Mouse (Mus musculus) kidney, embryonic 15.5 days (tissue): ENCODE data around the gene 1110008L16Rik. TPM values are rescaled to one million over a fixed set of nuclear protein-coding genes. Genes with fewer than 3 reads are reported as not detected.
"Not testable (repeated sequence)": the region's sequence is repeated elsewhere in the genome, so short reads cannot be mapped to it uniquely, and the experiment has no call there.

Experiments used
- ATAC-seq: fragments of 200-750 bp; cut with Nextera tagmentation; replicated peaks from 2 replicates; pipeline ENCODE4 v1.8.0; 2017; ENCODE audit warnings: moderate TSS enrichment; ENCODE audit not compliant: low FRiP score
- H3K27ac ChIP-seq: fragments of 300-500 bp; sonication (generic); 2 replicates; pipeline ENCODE4 v1.5.1; 2015; ENCODE audit warnings: mild to moderate bottlenecking, inconsistent platforms
- H3K27me3 ChIP-seq: fragments of 300-500 bp; sonication (generic); 2 replicates; pipeline ENCODE4 v1.6.1; 2015; ENCODE audit warnings: inconsistent platforms
- H3K36me3 ChIP-seq: fragments of 300-500 bp; sonication (generic); 2 replicates; pipeline ENCODE4 v1.6.1; 2015; ENCODE audit warnings: inconsistent platforms
- H3K4me1 ChIP-seq: fragments of 300-500 bp; sonication (generic); 2 replicates; pipeline ENCODE4 v1.6.1; 2015; ENCODE audit warnings: inconsistent platforms
- H3K4me2 ChIP-seq: fragments of 300-500 bp; sonication (generic); 2 replicates; pipeline ENCODE4 v1.6.1; 2015; ENCODE audit warnings: moderate library complexity, mild to moderate bottlenecking, inconsistent platforms
- H3K4me3 ChIP-seq: fragments of 300-500 bp; sonication (generic); replicated peaks from 2 replicates; pipeline ENCODE4 v1.5.1; 2015; ENCODE audit warnings: mild to moderate bottlenecking, inconsistent platforms
- H3K9ac ChIP-seq: fragments of 300-500 bp; sonication (generic); 2 replicates; pipeline ENCODE4 v1.6.1; 2015; ENCODE audit warnings: mild to moderate bottlenecking, inconsistent platforms
- H3K9me3 ChIP-seq: fragments of 300-500 bp; sonication (generic); replicated peaks from 2 replicates; pipeline ENCODE4 v1.6.1; 2016; ENCODE audit warnings: inconsistent platforms
- WGBS: fragments of 180-500 bp; shearing (Covaris S2); methylation state at CpG from one replicate; pipeline ENCODE4 v1.1.7; 2015; ENCODE audit warnings: mixed read lengths; 5-methylcytosine and 5-hydroxymethylcytosine counted together
- polyA plus RNA-seq: library from polyadenylated mRNA; unstranded; fragments of >200 nt; fragmentation: Nextera tagmentation; extraction: Ambion mirVana; gene quantifications from 2 replicates; pipeline ENCODE4 v1.2.1, GENCODE M21; 2015

1110008L16Rik gene
- polyA plus RNA-seq, 1 experiment from 2014 or later: 15.9 TPM

DNA sequence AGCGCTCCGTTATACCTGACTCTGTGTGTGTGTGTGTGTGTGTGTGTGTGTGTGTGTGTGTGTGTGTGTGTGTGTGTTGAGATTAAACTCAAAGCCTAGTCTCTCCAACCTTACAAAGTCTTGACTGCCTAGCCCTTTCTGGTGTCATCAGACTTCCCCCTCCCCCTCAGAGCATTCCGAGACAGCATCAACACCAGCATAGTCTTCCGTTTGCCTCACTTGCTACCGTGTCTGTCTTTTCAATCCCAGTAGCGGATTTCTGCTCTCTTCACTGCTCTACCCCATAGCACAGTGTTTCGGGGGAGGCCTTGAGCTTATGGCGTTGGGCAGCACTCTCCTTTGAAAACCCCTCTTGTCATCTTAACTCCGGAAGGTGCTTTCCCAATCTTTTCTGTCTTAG, 87.1 kb downstream of the 1110008L16Rik start:
- Histone ChIP-seq H3K4me2 (no peak overlapping the region), H3K9me3 (no peaks in the 10 kb centered on the region), H3K9ac (no peak overlapping the region), H3K27me3 (no peaks in the 10 kb centered on the region), H3K27ac (no peak overlapping the region), H3K4me1 (peaks cover 21% of the 10 kb centered on the region), H3K36me3 (peaks cover 7% of the 10 kb centered on the region; the same call in 1 of the 2 replicates), H3K4me3 (no peak overlapping the region)
- no peak for ATAC-seq
- WGBS: 82% methylated on average over 9 of the region's 9 CpGs

DNA sequence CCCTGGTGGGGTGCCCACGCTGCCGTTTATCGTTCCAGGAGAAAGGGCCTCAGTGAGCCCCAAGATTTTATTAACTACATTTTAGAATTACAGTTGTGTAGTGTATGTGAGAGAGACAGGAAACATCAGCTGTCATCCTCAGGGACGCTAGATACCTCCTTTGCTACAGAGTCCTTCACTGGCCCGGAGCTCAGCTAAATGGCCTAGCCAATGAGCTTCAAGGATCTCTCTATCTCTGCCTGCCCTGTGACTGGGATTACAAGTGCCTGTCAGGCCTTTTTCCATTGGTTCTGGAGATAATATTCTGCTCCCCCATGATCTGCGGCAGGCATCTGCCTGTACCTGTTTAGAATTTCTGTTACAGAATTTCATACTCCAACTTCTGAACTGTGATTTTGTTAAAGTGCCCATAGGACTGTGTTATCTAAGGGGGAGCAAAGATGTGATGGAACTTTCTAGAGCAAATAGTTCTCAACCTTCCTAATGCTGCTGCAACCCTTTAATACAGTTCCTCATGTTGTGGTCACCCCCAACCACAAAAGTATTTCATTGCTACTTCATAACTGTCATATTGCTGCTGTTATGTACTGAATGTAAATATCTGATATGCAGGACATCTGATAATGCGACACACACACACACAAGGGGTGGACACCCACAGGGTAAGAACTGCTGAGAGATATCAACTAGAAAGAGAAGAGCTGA, 87.9 kb downstream of the 1110008L16Rik start:
- Histone ChIP-seq H3K36me3 (peaks cover 4% of the 10 kb centered on the region; the same call in 1 of the 2 replicates), H3K4me2 (no peak overlapping the region), H3K27me3 (no peaks in the 10 kb centered on the region), H3K27ac (peak overlapping the region; percentile 54), H3K4me3 (no peak overlapping the region), H3K9me3 (no peaks in the 10 kb centered on the region), H3K4me1 (peaks cover 21% of the 10 kb centered on the region), H3K9ac (no peak overlapping the region)
- 70% methylated on average over 7 of the region's 7 CpGs for WGBS
- ATAC-seq: peak; percentile 5; the same call in 1 of the 2 replicates

DNA sequence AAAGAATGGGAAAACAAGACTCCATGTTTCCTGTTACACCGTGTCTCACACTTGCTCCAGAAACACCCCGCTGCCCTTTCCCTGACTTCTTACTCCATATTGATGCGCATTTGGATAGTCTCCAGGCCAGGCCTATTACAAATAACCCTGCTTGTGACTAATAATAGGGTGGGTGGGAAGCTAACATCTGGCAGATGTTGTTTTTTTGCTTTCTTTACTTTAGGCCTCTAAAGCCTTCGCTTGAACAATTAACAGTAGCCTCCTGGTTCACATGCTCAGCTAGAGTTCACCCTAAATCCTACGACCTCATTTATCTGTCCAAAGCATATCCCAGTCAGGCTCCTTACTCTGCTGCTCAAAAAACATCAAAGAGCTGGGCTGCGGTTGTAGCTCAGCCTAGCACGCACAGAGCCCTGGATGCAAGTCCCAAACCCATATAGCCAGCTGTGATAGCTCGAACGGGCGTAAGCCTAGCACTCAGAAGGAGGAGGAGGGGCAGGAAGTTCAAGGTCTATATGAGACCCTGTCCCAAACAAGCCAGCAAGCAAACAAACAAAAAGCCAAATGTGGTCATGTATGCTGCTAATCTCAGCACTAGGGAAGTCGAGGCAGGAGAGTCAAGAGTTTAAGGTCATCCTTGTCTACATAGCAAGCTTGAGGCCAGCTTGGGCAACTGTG, 88.5 kb downstream of the 1110008L16Rik start:
- Histone ChIP-seq H3K27ac (peak overlapping the region; percentile 54), H3K4me1 (peaks cover 21% of the 10 kb centered on the region), H3K4me2 (no peak overlapping the region), H3K9ac (no peak overlapping the region), H3K9me3 (no peaks in the 10 kb centered on the region), H3K4me3 (no peak overlapping the region), H3K36me3 (no peaks in the 10 kb centered on the region), H3K27me3 (no peaks in the 10 kb centered on the region)
- ATAC-seq: peak; percentile 64
- WGBS: 43% methylated on average over 11 of the region's 11 CpGs

DNA sequence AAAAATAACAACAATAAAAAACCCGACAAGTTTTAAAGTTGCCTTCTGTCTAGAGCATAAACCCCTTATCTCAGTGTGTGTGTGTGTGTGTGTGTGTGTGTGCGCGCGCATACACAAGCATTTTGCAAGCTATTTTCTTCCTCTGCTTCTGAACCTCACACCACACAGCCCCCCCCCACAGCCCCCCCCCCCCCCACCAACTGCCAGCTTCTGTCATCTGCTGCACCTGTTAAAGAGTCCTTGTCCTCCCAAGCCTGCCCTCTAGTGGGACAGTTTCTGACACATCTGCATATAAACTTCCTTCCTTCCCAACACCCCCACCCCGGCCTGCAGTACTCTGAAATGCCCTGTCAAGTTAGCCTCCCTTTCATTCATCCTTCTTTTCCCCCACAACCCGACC, 89.1 kb downstream of the 1110008L16Rik start:
- ATAC-seq: 0 out of 2 replicates have a peak, but pooled peaks have one; percentile 1
- no peak overlapping the region for H3K4me3 ChIP-seq
- H3K4me2 ChIP-seq: no peak overlapping the region
- no peak overlapping the region for H3K27ac ChIP-seq
- no peak overlapping the region for H3K9ac ChIP-seq
- peaks cover 21% of the 10 kb centered on the region for H3K4me1 ChIP-seq
- 68% methylated on average over 6 of the region's 6 CpGs for WGBS
- no peaks in the 10 kb centered on the region for H3K36me3 ChIP-seq
- H3K9me3 ChIP-seq: no peaks in the 10 kb centered on the region
- no peaks in the 10 kb centered on the region for H3K27me3 ChIP-seq

DNA sequence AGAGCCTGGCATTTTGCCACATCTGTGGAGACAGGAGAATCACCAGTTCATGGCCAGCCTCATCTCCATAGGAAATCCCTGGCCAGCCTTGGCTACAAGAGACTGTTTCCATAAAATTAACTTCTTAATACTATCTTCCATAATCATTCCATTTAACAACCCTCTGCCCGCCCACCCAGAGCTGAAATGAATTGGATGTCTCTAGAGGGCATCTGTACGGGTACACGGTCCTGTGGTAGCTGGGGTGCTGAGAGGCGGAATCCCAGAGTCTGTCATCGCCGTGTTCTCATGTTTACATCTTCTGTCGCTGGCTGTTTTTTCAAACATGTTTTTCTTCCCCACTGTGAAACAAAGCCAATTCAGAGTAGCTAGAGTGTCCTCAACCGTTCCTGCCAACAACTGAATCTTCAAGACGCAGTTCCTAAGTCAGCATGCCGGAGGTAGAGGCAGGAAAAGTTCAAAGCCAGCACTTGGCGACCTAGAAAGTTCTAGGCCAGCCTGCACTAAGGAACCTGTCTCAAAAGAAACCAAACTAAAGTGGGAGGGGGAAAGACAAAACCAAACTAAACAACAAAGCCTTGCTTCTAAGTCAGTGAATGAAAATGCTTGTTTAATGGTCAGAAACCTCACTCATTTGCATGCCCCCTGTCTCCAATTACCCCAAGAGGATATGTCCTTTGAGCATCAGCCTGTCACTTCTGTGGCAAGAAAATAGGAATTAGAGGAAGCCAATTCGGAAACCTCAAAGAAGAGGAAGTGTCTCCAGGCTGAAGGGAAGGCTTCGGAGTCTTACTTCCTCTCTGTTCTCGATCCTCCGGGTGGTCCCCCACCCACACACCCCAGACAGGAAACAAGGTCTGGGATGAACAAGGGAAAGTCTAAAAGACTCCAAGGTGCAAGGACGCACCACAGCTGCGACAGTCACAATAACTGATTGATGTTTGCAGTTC, 90.0 kb downstream of the 1110008L16Rik start:
- Histone ChIP-seq H3K4me1 (peaks cover 21% of the 10 kb centered on the region), H3K27ac (peak overlapping the region; percentile 51; the same call in 1 of the 2 replicates), H3K9ac (no peak overlapping the region), H3K4me2 (no peak overlapping the region), H3K36me3 (no peaks in the 10 kb centered on the region), H3K27me3 (no peaks in the 10 kb centered on the region), H3K9me3 (no peaks in the 10 kb centered on the region), H3K4me3 (no peak overlapping the region)
- WGBS: 70% methylated on average over 17 of the region's 17 CpGs
- no peak for ATAC-seq

DNA sequence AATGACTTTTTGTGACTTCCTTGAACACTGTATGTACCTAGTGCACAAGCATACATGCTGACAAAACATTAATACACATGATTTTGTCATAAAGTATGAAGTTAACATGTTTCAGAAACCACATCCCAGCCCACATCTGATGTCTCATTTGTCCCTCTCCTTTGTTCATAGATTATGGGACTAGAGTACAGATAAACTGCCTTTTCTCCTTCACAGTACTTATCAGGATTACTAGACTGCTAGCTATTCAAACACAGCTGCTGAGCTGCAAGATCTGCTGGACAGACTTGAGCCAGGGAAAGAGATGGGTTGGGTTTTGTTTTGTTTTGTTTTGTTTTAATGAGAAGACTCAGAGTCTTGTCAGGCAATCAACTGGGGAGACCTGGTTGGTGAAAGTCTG, 92.7 kb downstream of the 1110008L16Rik start:
- no peak overlapping the region for H3K9ac ChIP-seq
- no peak overlapping the region for H3K27ac ChIP-seq
- ATAC-seq: no peak
- H3K27me3 ChIP-seq: no peaks in the 10 kb centered on the region
- no peaks in the 10 kb centered on the region for H3K36me3 ChIP-seq
- no peak overlapping the region for H3K4me2 ChIP-seq
- H3K4me3 ChIP-seq: no peak overlapping the region
- H3K4me1 ChIP-seq: peaks cover 22% of the 10 kb centered on the region
- no peaks in the 10 kb centered on the region for H3K9me3 ChIP-seq

DNA sequence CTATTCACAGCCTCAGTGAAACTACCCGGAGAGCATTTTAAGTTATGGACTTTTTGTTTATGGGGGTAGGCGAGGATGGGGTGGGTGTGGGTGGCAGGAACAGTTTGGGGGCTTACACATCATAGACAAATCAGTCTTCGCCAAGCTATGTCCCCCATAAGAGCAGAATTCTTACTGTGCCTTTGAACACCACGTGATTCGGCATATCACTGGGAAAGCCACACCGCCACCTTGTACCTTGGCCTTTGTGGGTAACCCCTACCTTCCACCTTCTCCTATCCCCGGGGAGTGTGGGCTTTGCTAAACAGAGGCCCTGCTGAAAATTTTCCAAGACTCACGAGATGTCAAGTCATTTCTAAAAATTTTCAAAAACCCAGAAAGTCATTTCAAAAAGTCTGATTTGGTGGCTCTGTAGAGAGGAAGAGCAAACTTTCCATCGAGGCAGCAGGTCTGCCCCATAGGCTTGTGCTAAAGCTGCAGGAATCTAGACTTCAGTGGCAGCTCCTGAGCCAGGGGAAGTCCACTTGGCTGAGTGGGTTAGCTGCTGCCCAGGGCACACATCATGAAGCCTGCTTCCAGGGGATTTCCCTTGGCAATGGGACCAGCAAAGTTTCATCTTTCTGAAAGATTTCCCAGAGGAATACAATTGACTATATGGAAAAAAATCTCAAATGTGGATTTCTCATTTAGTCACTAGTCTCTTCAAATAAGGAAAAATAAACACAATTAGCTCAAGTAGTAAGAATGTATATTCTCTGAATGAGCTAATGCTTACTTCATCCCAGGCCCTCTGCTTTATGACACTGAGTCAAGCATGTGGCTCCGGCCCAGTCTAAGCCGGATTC, 93.6 kb downstream of the 1110008L16Rik start:
- Histone ChIP-seq H3K36me3 (no peaks in the 10 kb centered on the region), H3K27ac (no peak overlapping the region), H3K4me3 (no peak overlapping the region), H3K4me2 (no peak overlapping the region), H3K9ac (no peak overlapping the region), H3K9me3 (no peaks in the 10 kb centered on the region), H3K27me3 (no peaks in the 10 kb centered on the region), H3K4me1 (peaks cover 24% of the 10 kb centered on the region)
- no peak for ATAC-seq
- 85% methylated on average over 11 of the region's 11 CpGs for WGBS

DNA sequence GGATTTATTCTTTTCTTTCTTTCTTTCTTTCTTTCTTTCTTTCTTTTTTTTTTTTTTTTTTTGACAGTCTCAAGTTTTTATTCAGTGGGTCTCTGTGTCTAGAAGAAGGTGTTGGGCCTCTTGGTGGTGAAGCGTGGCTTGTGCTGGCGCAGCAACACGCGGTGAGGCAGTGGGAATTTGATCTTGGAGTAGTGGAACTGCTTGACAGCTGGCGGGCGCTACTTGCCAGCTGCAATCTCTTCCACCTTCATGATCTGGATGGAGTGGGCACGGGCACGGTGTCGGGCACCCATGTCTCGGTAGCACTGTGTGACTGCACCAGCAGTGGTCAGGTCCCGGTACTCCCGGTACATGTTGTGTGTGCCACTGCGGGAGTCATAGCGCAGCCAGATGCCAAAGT, 96.2 kb downstream of the 1110008L16Rik start:
- not testable (repeated sequence) for H3K4me2 ChIP-seq, ATAC-seq, H3K36me3 ChIP-seq, H3K9me3 ChIP-seq, H3K9ac ChIP-seq, H3K4me3 ChIP-seq, H3K27me3 ChIP-seq, H3K27ac ChIP-seq
- peaks cover 18% of the 10 kb centered on the region for H3K4me1 ChIP-seq
- WGBS: 93% methylated on average over 14 of the region's 14 CpGs

DNA sequence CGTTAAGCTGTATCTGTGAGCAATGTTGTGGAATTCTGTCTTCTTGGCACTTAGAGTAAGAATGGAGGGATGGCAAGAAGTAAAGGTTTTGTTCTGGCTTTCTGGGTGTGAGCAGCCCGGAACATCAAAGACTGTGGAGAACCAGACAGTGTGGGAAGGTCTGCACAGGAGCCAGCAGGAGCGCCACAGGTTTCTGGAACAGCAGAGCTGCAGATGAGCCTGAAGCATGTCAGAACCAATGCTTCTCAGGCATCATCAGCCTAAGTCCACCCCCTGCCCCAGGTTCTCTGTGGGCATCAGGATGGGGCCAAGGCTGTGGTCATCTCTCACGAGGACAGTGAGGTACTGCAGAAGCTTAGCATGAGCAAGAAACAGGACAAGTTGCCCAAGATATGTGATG, 97.2 kb downstream of the 1110008L16Rik start:
- no peak overlapping the region for H3K4me2 ChIP-seq
- H3K27me3 ChIP-seq: no peaks in the 10 kb centered on the region
- no peak overlapping the region for H3K4me3 ChIP-seq
- no peak overlapping the region for H3K27ac ChIP-seq
- H3K4me1 ChIP-seq: peaks cover 18% of the 10 kb centered on the region
- H3K9ac ChIP-seq: no peak overlapping the region
- H3K36me3 ChIP-seq: no peaks in the 10 kb centered on the region
- no peaks in the 10 kb centered on the region for H3K9me3 ChIP-seq
- ATAC-seq: no peak
- WGBS: 95% methylated on average over 4 of the region's 4 CpGs

DNA sequence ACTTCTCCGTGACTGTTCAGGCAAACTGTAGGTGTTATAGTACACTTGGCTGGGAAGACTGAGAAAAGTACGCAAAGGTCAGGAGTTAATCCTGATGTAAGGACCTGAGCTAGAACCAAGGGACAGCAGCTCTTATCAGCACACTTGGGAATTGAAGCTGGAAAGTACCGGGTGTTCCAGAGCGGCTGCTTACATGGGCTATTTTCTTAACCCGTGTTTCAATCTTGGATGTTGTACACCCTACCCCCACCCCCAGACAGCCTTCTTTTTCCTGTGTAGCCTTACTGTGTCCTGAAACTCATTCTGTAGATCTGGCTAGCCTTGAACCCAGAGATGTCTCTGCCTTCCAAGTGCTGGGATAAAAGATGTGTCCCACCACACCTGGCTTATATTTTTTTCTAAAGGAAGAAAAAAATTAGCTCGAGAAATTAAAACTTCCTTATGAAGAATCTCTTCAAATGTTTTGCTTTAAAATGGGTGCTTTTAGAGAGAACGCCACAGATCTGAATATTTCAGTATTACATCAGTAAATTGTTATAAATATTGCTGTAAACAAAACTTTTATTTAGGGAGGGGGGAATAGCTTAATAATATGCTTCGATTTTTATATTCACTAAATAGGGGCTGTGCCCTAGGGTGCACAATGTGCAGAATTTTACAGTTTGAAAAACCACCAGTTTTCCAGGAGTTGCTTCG, 98.3 kb downstream of the 1110008L16Rik start:
- Histone ChIP-seq H3K27me3 (no peaks in the 10 kb centered on the region), H3K9ac (peak overlapping the region; percentile 88), H3K4me2 (peak overlapping the region; percentile 86), H3K4me1 (peaks cover 18% of the 10 kb centered on the region), H3K27ac (peak overlapping the region; percentile 95), H3K4me3 (peak overlapping the region; percentile 92), H3K36me3 (no peaks in the 10 kb centered on the region), H3K9me3 (no peaks in the 10 kb centered on the region)
- ATAC-seq: no peak
- WGBS: 60% methylated on average over 9 of the region's 9 CpGs
